Mouse (Mus musculus): ENCODE results near the gene Gm10283. TPM values are rescaled to one million over a fixed set of nuclear protein-coding genes. Genes with fewer than 3 reads are reported as not detected.

The Gm10283 gene
- polyA plus RNA-seq, 1 experiment from 2014 or later: not detected

GRCm38 (mm10) chr8:60393675-60394074 lies 109.3 kb downstream of the Gm10283 start:
- Histone ChIP-seq H3K4me1 (ENCODE audit: control insufficient read depth, insufficient read depth, low read length) (no peaks in the 10 kb centered on the region), H3K36me3 (ENCODE audit: control insufficient read depth, insufficient read depth, low read length) (no peaks in the 10 kb centered on the region), H3K4me2 (ENCODE audit: low read depth, severe bottlenecking) (no peak overlapping the region), H3K4me3 (ENCODE audit: low read depth, low read length) (no peak overlapping the region), H3K9ac (ENCODE audit: low read length) (no peak overlapping the region), H3K9me3 (ENCODE audit: control insufficient read depth, low read length) (no peaks in the 10 kb centered on the region), H3K27me3 (ENCODE audit: control insufficient read depth, insufficient read depth, low read length) (no peaks in the 10 kb centered on the region), H3K27ac (replicated peaks; ENCODE audit: low read depth, low read length) (no peak overlapping the region)
- DNase-seq (ENCODE audit: low spot score) (no peak), ATAC-seq (ENCODE audit: insufficient number of reproducible peaks, low FRiP score, low TSS enrichment, low read depth) (no peak)
- 83% methylated on average over 4 of the region's 4 CpGs for WGBS

DNA sequence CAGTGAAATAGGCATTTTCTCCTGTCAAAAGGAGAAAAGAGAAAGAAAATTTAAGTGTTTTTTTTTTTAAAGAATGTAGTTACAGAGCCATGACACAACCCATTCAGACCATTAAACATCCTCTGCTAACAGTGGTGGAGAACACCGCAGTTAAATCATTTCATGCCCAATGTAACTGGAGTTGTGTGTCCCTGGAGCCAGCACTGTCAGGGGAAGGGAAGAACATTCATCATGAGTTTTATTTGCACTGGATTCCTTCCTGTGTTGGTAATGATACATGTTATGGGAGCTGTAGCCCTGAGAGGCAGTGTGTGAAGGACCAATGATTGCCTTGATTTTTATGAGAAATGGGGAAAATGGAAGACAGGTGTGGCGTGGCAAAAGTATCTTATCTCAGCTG lies 116.4 kb downstream of the Gm10283 start:
- Histone ChIP-seq H3K36me3 (ENCODE audit: control insufficient read depth, insufficient read depth, low read length) (no peaks in the 10 kb centered on the region), H3K27ac (replicated peaks; ENCODE audit: low read depth, low read length) (no peak overlapping the region), H3K4me1 (ENCODE audit: control insufficient read depth, insufficient read depth, low read length) (no peaks in the 10 kb centered on the region), H3K4me3 (ENCODE audit: low read depth, low read length) (no peak overlapping the region), H3K9me3 (ENCODE audit: control insufficient read depth, low read length) (no peaks in the 10 kb centered on the region), H3K27me3 (ENCODE audit: control insufficient read depth, insufficient read depth, low read length) (no peaks in the 10 kb centered on the region), H3K4me2 (ENCODE audit: low read depth, severe bottlenecking) (no peak overlapping the region), H3K9ac (ENCODE audit: low read length) (no peak overlapping the region)
- DNase-seq (ENCODE audit: low spot score) (no peak), ATAC-seq (ENCODE audit: insufficient number of reproducible peaks, low FRiP score, low TSS enrichment, low read depth) (no peak)
- 92% methylated on average over 2 of the region's 2 CpGs for WGBS

Other genes starting within 250 kb of the Gm10283 start
- 2.3 and 2.7 TPM in 2 replicates for gene Aadat, start 2.7 kb upstream of the Gm10283 start, polyA plus RNA-seq (2014; fragmentation: Nextera tagmentation; extraction: Ambion mirVana)
- gene Mfap3l, start 129.6 kb upstream of the Gm10283 start, polyA plus RNA-seq (2014; fragmentation: Nextera tagmentation; extraction: Ambion mirVana): 1.8 and 2.6 TPM in 2 replicates

Measured in limb, embryonic 11.5 days (tissue).